Mouse (Mus musculus) neural tube, embryonic 12.5 days (tissue): ENCODE results near the gene Pvalb. TPM values are rescaled to one million over a fixed set of nuclear protein-coding genes. Genes with fewer than 3 reads are reported as not detected.

Experiments
- ATAC-seq: fragments of 200-750 bp; cut with Nextera tagmentation; 2 replicates; pipeline ENCODE4 v1.8.0; 2017; ENCODE audit warnings: low read depth, mild to moderate bottlenecking, moderate TSS enrichment, moderate library complexity; ENCODE audit not compliant: low FRiP score
- H3K27ac ChIP-seq: fragments of 300-500 bp; sonication (generic); 2 replicates; pipeline ENCODE4 v1.5.1; 2016
- H3K27me3 ChIP-seq: fragments of 300-500 bp; sonication (generic); replicated peaks from 2 replicates; pipeline ENCODE4 v1.6.1; 2016; ENCODE audit warnings: mild to moderate bottlenecking
- H3K36me3 ChIP-seq: fragments of 300-500 bp; sonication (generic); 2 replicates; pipeline ENCODE4 v1.6.1; 2016; ENCODE audit warnings: mild to moderate bottlenecking
- H3K4me1 ChIP-seq: fragments of 300-500 bp; sonication (generic); 2 replicates; pipeline ENCODE4 v1.6.1; 2016
- H3K4me2 ChIP-seq: fragments of 300-500 bp; sonication (generic); replicated peaks from 2 replicates; pipeline ENCODE4 v1.6.1; 2016; ENCODE audit warnings: mild to moderate bottlenecking
- H3K4me3 ChIP-seq: fragments of 300-500 bp; sonication (generic); 2 replicates; pipeline ENCODE4 v1.5.1; 2016
- H3K9ac ChIP-seq: fragments of 300-500 bp; sonication (generic); 2 replicates; pipeline ENCODE4 v1.6.1; 2016; ENCODE audit warnings: mild to moderate bottlenecking
- H3K9me3 ChIP-seq: fragments of 300-500 bp; sonication (generic); 2 replicates; pipeline ENCODE4 v1.6.1; 2016; ENCODE audit warnings: mild to moderate bottlenecking
- WGBS: fragments of 180-500 bp; shearing (Covaris S2); methylation state at CpG from one replicate; pipeline ENCODE4 v1.1.7; 2016; 5-methylcytosine and 5-hydroxymethylcytosine counted together
- polyA plus RNA-seq: library from polyadenylated mRNA; unstranded; fragments of >200 nt; fragmentation: Nextera tagmentation; extraction: Ambion mirVana; gene quantifications from 2 replicates; pipeline ENCODE4 v1.2.1, GENCODE M21; 2016

The Pvalb gene
- polyA plus RNA-seq, result 0.43 and 1.1 TPM in 2 replicates

- peaks cover 4% of the 10 kb centered on the region; the same call in 1 of the 2 replicates for H3K9me3 ChIP-seq
- H3K27ac ChIP-seq, result no peak within 1 kb of the TSS
- H3K4me1 ChIP-seq, result peaks cover 8% of the 10 kb centered on the region
- no peak within 1 kb of the TSS for H3K4me2 ChIP-seq
- no peak within 1 kb of the TSS for H3K4me3 ChIP-seq
- peaks cover 50% of the 10 kb centered on the region for H3K27me3 ChIP-seq
- no peaks in the 10 kb centered on the region for H3K36me3 ChIP-seq
- ATAC-seq, result no peak
- no peak within 1 kb of the TSS for H3K9ac ChIP-seq
- 89% methylated on average over 7 of the region's 7 CpGs for WGBS
Observed at GRCm38 (mm10) chr15:78206312-78206711, at the start of gene Pvalb. Gene Pvalb (minus strand): TSS chr15:78206400.

GRCm38 (mm10) chr15:78254751-78255150 is 48.6 kb upstream of the Pvalb start:
- Histone ChIP-seq H3K27me3 (no peaks in the 10 kb centered on the region), H3K4me3 (no peak overlapping the region), H3K9me3 (no peaks in the 10 kb centered on the region), H3K4me2 (no peak overlapping the region), H3K27ac (no peak overlapping the region), H3K9ac (no peak overlapping the region), H3K4me1 (no peaks in the 10 kb centered on the region), H3K36me3 (no peaks in the 10 kb centered on the region)
- no peak for ATAC-seq
- WGBS, result 23% methylated on average over 20 of the region's 20 CpGs

GRCm38 (mm10) chr15:78248410-78248809 is 42.2 kb upstream of the Pvalb start:
- Histone ChIP-seq H3K4me3 (no peak overlapping the region), H3K36me3 (no peaks in the 10 kb centered on the region), H3K9me3 (no peaks in the 10 kb centered on the region), H3K27me3 (no peaks in the 10 kb centered on the region), H3K4me2 (no peak overlapping the region), H3K4me1 (no peaks in the 10 kb centered on the region), H3K9ac (no peak overlapping the region), H3K27ac (no peak overlapping the region)
- ATAC-seq, result no peak
- 76% methylated on average over 3 of the region's 3 CpGs for WGBS

GRCm38 (mm10) chr15:78247659-78248058 is 41.5 kb upstream of the Pvalb start:
- H3K27ac ChIP-seq, result no peak overlapping the region
- H3K4me2 ChIP-seq, result no peak overlapping the region
- no peaks in the 10 kb centered on the region for H3K9me3 ChIP-seq
- no peaks in the 10 kb centered on the region for H3K27me3 ChIP-seq
- H3K4me1 ChIP-seq, result no peaks in the 10 kb centered on the region
- H3K4me3 ChIP-seq, result no peak overlapping the region
- WGBS, result 68% methylated on average over 2 of the region's 2 CpGs
- H3K36me3 ChIP-seq, result no peaks in the 10 kb centered on the region
- no peak overlapping the region for H3K9ac ChIP-seq
- ATAC-seq, result no peak

- Histone ChIP-seq H3K27ac (no peak overlapping the region), H3K4me3 (no peak overlapping the region), H3K4me1 (no peaks in the 10 kb centered on the region), H3K36me3 (no peaks in the 10 kb centered on the region), H3K9ac (no peak overlapping the region), H3K9me3 (no peaks in the 10 kb centered on the region), H3K27me3 (no peaks in the 10 kb centered on the region), H3K4me2 (no peak overlapping the region)
- no peak for ATAC-seq
- WGBS, result 79% methylated on average over 18 of the region's 18 CpGs
Observed at GRCm38 (mm10) chr15:78246143-78247116, 40.2 kb upstream of the Pvalb start.

GRCm38 (mm10) chr15:78244695-78245492 is 38.7 kb upstream of the Pvalb start, which contains the start of gene Ncf4:
Gene Ncf4 (plus strand): TSS chr15:78244801.
- H3K4me1 ChIP-seq, result no peaks in the 10 kb centered on the region
- H3K4me2 ChIP-seq, result no peak within 1 kb of the TSS
- H3K27me3 ChIP-seq, result no peaks in the 10 kb centered on the region
- H3K36me3 ChIP-seq, result no peaks in the 10 kb centered on the region
- no peak for ATAC-seq
- 71% methylated on average over 7 of the region's 7 CpGs for WGBS
- H3K9ac ChIP-seq, result no peak within 1 kb of the TSS
- no peak within 1 kb of the TSS for H3K27ac ChIP-seq
- H3K4me3 ChIP-seq, result no peak within 1 kb of the TSS
- no peaks in the 10 kb centered on the region for H3K9me3 ChIP-seq

- Histone ChIP-seq H3K4me2 (no peak overlapping the region), H3K4me1 (no peaks in the 10 kb centered on the region), H3K27me3 (no peaks in the 10 kb centered on the region), H3K4me3 (no peak overlapping the region), H3K9ac (no peak overlapping the region), H3K9me3 (no peaks in the 10 kb centered on the region), H3K27ac (no peak overlapping the region), H3K36me3 (no peaks in the 10 kb centered on the region)
- no peak for ATAC-seq
- 74% methylated on average over 6 of the region's 6 CpGs for WGBS
Observed at GRCm38 (mm10) chr15:78243774-78244173, 37.6 kb upstream of the Pvalb start.

- H3K4me1 ChIP-seq, result no peaks in the 10 kb centered on the region
- H3K27me3 ChIP-seq, result no peaks in the 10 kb centered on the region
- H3K4me3 ChIP-seq, result no peak overlapping the region
- no peaks in the 10 kb centered on the region for H3K36me3 ChIP-seq
- H3K9ac ChIP-seq, result no peak overlapping the region
- no peaks in the 10 kb centered on the region for H3K9me3 ChIP-seq
- no peak for ATAC-seq
- WGBS, result 85% methylated on average over 8 of the region's 8 CpGs
- no peak overlapping the region for H3K27ac ChIP-seq
- H3K4me2 ChIP-seq, result no peak overlapping the region
Observed at GRCm38 (mm10) chr15:78243061-78243460, 36.9 kb upstream of the Pvalb start.

- Histone ChIP-seq H3K4me2 (no peak overlapping the region), H3K9ac (no peak overlapping the region), H3K4me1 (no peaks in the 10 kb centered on the region), H3K27me3 (no peaks in the 10 kb centered on the region), H3K27ac (no peak overlapping the region), H3K4me3 (no peak overlapping the region), H3K36me3 (no peaks in the 10 kb centered on the region), H3K9me3 (no peaks in the 10 kb centered on the region)
- 57% methylated on average over 11 of the region's 11 CpGs for WGBS
- no peak for ATAC-seq
Observed at GRCm38 (mm10) chr15:78241335-78241734, 35.1 kb upstream of the Pvalb start.

GRCm38 (mm10) chr15:78239956-78240617 is 33.9 kb upstream of the Pvalb start:
- no peak overlapping the region for H3K27ac ChIP-seq
- no peaks in the 10 kb centered on the region for H3K9me3 ChIP-seq
- no peak overlapping the region for H3K4me2 ChIP-seq
- WGBS, result 61% methylated on average over 14 of the region's 14 CpGs
- H3K4me3 ChIP-seq, result no peak overlapping the region
- ATAC-seq, result no peak
- H3K9ac ChIP-seq, result no peak overlapping the region
- H3K4me1 ChIP-seq, result no peaks in the 10 kb centered on the region
- H3K27me3 ChIP-seq, result no peaks in the 10 kb centered on the region
- H3K36me3 ChIP-seq, result no peaks in the 10 kb centered on the region

GRCm38 (mm10) chr15:78239453-78239852 is 33.3 kb upstream of the Pvalb start:
- ATAC-seq, result no peak
- Histone ChIP-seq H3K36me3 (no peaks in the 10 kb centered on the region), H3K4me2 (no peak overlapping the region), H3K4me3 (no peak overlapping the region), H3K27me3 (no peaks in the 10 kb centered on the region), H3K27ac (no peak overlapping the region), H3K9me3 (no peaks in the 10 kb centered on the region), H3K9ac (no peak overlapping the region), H3K4me1 (no peaks in the 10 kb centered on the region)
- WGBS, result 32% methylated on average over 10 of the region's 10 CpGs
